Mouse (Mus musculus) embryonic facial prominence, embryonic 10.5 days (tissue): ENCODE results near the gene Olfr1336. TPM values are rescaled to one million over a fixed set of nuclear protein-coding genes. Genes with fewer than 3 reads are reported as not detected.

Experiments used
- DNase-seq: peaks from one replicate; pipeline ENCODE4 v3.0.0-alpha.2; 2017; ENCODE audit warnings: low spot score
- H3K27ac ChIP-seq: fragments of 300-500 bp; sonication (generic); replicated peaks from 2 replicates; pipeline ENCODE4 v1.5.1; 2016; ENCODE audit warnings: mild to moderate bottlenecking
- H3K27me3 ChIP-seq: fragments of 300-500 bp; sonication (generic); replicated peaks from 2 replicates; pipeline ENCODE4 v1.6.1; 2016; ENCODE audit warnings: low read depth, mild to moderate bottlenecking; ENCODE audit not compliant: poor library complexity, severe bottlenecking
- H3K36me3 ChIP-seq: fragments of 300-500 bp; sonication (generic); replicated peaks from 2 replicates; pipeline ENCODE4 v1.6.1; 2016; ENCODE audit warnings: mild to moderate bottlenecking, moderate library complexity
- H3K4me1 ChIP-seq: fragments of 300-500 bp; sonication (generic); 2 replicates; pipeline ENCODE4 v1.6.1; 2016
- H3K4me3 ChIP-seq: fragments of 300-500 bp; sonication (generic); 2 replicates; pipeline ENCODE4 v1.5.1; 2016; ENCODE audit warnings: mild to moderate bottlenecking, moderate library complexity
- H3K9me3 ChIP-seq: fragments of 300-500 bp; sonication (generic); 2 replicates; pipeline ENCODE4 v1.6.1; 2016; ENCODE audit warnings: mild to moderate bottlenecking
- WGBS: fragments of 180-500 bp; shearing (Covaris S2); methylation state at CpG from one replicate; pipeline ENCODE4 v1.1.7; 2016; 5-methylcytosine and 5-hydroxymethylcytosine counted together
- polyA plus RNA-seq: library from polyadenylated mRNA; unstranded; fragments of >200 nt; fragmentation: Nextera tagmentation; extraction: Ambion mirVana; gene quantifications from 2 replicates; pipeline ENCODE4 v1.2.1, GENCODE M21; 2016

The Olfr1336 gene
- polyA plus RNA-seq, 1 experiment from 2014 or later, result not detected

DNA sequence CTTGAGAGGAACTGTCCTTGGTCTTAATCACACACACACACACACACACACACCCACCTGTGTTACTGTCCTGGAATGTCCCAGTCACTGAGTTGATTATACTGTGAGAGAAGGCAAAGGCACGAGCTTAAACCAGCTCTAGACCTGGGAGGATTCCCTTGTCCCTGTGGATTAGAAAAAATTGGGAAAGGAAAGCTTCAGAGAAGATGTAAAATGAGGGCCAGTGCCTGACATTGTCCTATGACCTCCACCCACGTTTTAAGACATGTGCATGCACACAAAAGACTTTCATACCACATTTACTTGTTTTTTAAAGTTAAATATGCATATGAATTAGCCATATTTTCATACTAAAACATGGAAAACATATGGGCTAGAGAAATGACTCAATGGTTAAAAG is 30.9 kb downstream of the Olfr1336 start, which contains the start of gene Olfr5:
Olfr5 (minus strand) TSS at position 101 of the 400 bp plus-strand sequence.
- WGBS, result 37% methylated on average over 2 of the region's 2 CpGs
- H3K9me3 ChIP-seq, result peaks cover 31% of the 10 kb centered on the region
- H3K27ac ChIP-seq, result no peak within 1 kb of the TSS
- no peak for DNase-seq
- no peaks in the 10 kb centered on the region for H3K4me1 ChIP-seq
- no peaks in the 10 kb centered on the region for H3K27me3 ChIP-seq
- no peaks in the 10 kb centered on the region for H3K36me3 ChIP-seq
- H3K4me3 ChIP-seq, result no peak within 1 kb of the TSS

DNA sequence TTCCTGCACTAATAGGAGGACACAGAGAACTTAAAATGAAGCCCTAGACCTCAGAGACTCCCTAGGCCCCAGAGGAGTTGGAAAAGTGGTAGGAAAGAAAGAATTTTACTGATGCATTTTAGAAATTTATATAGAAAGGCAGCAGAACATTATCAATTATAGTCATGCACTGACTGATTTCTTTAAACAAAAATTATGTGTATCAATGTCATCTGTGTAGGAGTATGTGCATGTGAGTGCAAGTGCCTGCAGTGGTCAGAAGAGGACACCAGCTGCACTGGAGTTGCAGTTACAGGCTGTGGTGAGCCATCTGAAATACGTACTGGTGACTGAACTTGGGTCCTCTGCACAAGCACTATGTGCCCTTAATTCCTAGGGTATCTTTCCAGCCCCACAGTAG is 43.7 kb downstream of the Olfr1336 start, which contains the start of gene Olfr1347:
Olfr1347 (minus strand) TSS at position 101 of the 400 bp plus-strand sequence.
- Histone ChIP-seq H3K4me1 (no peaks in the 10 kb centered on the region), H3K4me3 (no peak within 1 kb of the TSS), H3K27me3 (no peaks in the 10 kb centered on the region), H3K36me3 (no peaks in the 10 kb centered on the region), H3K9me3 (peaks cover 42% of the 10 kb centered on the region; the same call in 1 of the 2 replicates), H3K27ac (no peak within 1 kb of the TSS)
- WGBS, result 43% methylated on average over 1 of the region's 1 CpGs
- no peak for DNase-seq

DNA sequence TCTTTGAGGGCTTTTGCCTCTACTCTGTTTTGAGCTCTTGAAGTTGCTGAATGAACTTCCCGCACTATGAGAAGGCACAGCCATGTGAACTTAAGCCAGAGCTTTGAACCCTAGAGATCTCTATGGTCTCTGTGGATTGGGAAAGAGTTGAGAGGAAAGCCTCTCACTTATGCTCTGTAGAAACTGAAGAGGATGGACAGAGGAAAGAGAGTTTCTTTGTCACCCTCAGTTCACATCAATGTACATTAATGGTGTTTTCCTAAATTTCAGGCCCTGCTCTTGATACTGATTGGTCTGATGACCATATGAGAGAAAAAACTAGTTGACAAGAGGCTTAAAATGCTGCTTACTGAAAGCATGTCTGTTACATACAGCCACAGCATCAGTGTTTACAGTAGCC is 52.7 kb downstream of the Olfr1336 start, which contains the start of gene Olfr1348:
Olfr1348 (minus strand) TSS at position 101 of the 400 bp plus-strand sequence.
- Histone ChIP-seq H3K4me3 (no peak within 1 kb of the TSS), H3K27ac (no peak within 1 kb of the TSS), H3K36me3 (no peaks in the 10 kb centered on the region), H3K27me3 (no peaks in the 10 kb centered on the region), H3K4me1 (no peaks in the 10 kb centered on the region), H3K9me3 (peaks cover 27% of the 10 kb centered on the region)
- 87% methylated on average over 1 of the region's 1 CpGs for WGBS
- DNase-seq, result no peak

Other genes with a start within 250 kb of the Olfr1336 start
- not detected in 2 replicates for gene Zscan5b, start 233.9 kb upstream of the Olfr1336 start, polyA plus RNA-seq
- gene Epp13, start 203.5 kb upstream of the Olfr1336 start, polyA plus RNA-seq, result not detected in 2 replicates
- 6.0 and 6.6 TPM in 2 replicates for gene Zfp667, start 169.6 kb upstream of the Olfr1336 start, polyA plus RNA-seq
- gene Zfp583, start 124.9 kb upstream of the Olfr1336 start, polyA plus RNA-seq, result 7.1 and 7.6 TPM in 2 replicates
- 2.3 and 3.1 TPM in 2 replicates for gene Gm3854, start 112.4 kb upstream of the Olfr1336 start, polyA plus RNA-seq
- 0.88 and 1.3 TPM in 2 replicates for gene Zfp78, start 92.9 kb upstream of the Olfr1336 start, polyA plus RNA-seq
- gene Zfp28, start 72.9 kb upstream of the Olfr1336 start, polyA plus RNA-seq, result 9.5 and 10.8 TPM in 2 replicates
- 0.40 and 0.42 TPM in 2 replicates for gene Smim17, start 57.5 kb upstream of the Olfr1336 start, polyA plus RNA-seq
- not detected in 2 replicates for gene Gm20715, start 45.9 kb upstream of the Olfr1336 start, polyA plus RNA-seq
- not detected in 2 replicates for gene Olfr1344, start 17.5 kb upstream of the Olfr1336 start, polyA plus RNA-seq
- gene Olfr1346, start 10.9 kb downstream of the Olfr1336 start, polyA plus RNA-seq, result not detected in 2 replicates
- not detected in 2 replicates for gene Olfr5, start 30.8 kb downstream of the Olfr1336 start, polyA plus RNA-seq
- gene Olfr1347, start 43.6 kb downstream of the Olfr1336 start, polyA plus RNA-seq, result not detected in 2 replicates
- not detected in 2 replicates for gene Olfr1348, start 52.6 kb downstream of the Olfr1336 start, polyA plus RNA-seq
- not detected in 2 replicates for gene Olfr1349, start 66.8 kb downstream of the Olfr1336 start, polyA plus RNA-seq
- gene Olfr1350, start 108.7 kb downstream of the Olfr1336 start, polyA plus RNA-seq, result not detected in 2 replicates
- gene Zim1, start 240.3 kb downstream of the Olfr1336 start, polyA plus RNA-seq, result 1.7 and 2.3 TPM in 2 replicates